Mouse (Mus musculus) liver, embryonic 13.5 days (tissue): ENCODE measurements at regions not wholly inside any gene's neighbourhood (a gene's known extent, or its start where the extent isn't known, plus 50 kb on each side); places are given as distances from the start of the nearest gene placed in this dataset.
A peak's percentile ranks its signal among the peaks of the same experiment; 100 is the strongest.

Experiments
- ATAC-seq: fragments of 200-750 bp; cut with Nextera tagmentation; 2 replicates; pipeline ENCODE4 v1.8.0; 2017; ENCODE audit warnings: low read depth, mild to moderate bottlenecking, moderate number of reproducible peaks, moderate library complexity
- DNase-seq: peaks from one replicate; pipeline ENCODE4 v3.0.0; 2022
- H3K27ac ChIP-seq: fragments of 300-500 bp; sonication (generic); 2 replicates; pipeline ENCODE4 v1.5.1; 2015; ENCODE audit warnings: moderate library complexity, mild to moderate bottlenecking, inconsistent platforms
- H3K27me3 ChIP-seq: fragments of 300-500 bp; sonication (generic); 2 replicates; pipeline ENCODE4 v1.6.1; 2015; ENCODE audit warnings: mild to moderate bottlenecking, inconsistent platforms
- H3K36me3 ChIP-seq: fragments of 300-500 bp; sonication (generic); 2 replicates; pipeline ENCODE4 v1.6.1; 2015; ENCODE audit warnings: mild to moderate bottlenecking, inconsistent platforms
- H3K4me1 ChIP-seq: fragments of 300-500 bp; sonication (generic); replicated peaks from 2 replicates; pipeline ENCODE4 v1.6.1; 2015; ENCODE audit warnings: inconsistent platforms
- H3K4me2 ChIP-seq: fragments of 300-500 bp; sonication (generic); 2 replicates; pipeline ENCODE4 v1.6.1; 2015; ENCODE audit warnings: inconsistent platforms, mild to moderate bottlenecking, moderate library complexity
- H3K4me3 ChIP-seq: fragments of 300-500 bp; sonication (generic); replicated peaks from 2 replicates; pipeline ENCODE4 v1.5.1; 2015; ENCODE audit warnings: mild to moderate bottlenecking, inconsistent platforms
- H3K9ac ChIP-seq: fragments of 300-500 bp; sonication (generic); 2 replicates; pipeline ENCODE4 v1.6.1; 2015; ENCODE audit warnings: mild to moderate bottlenecking, inconsistent platforms
- H3K9me3 ChIP-seq: fragments of 300-500 bp; sonication (generic); replicated peaks from 2 replicates; pipeline ENCODE4 v1.6.1; 2016; ENCODE audit warnings: inconsistent platforms
- WGBS: fragments of 180-500 bp; shearing (Covaris S2); methylation state at CpG from one replicate; pipeline ENCODE4 v1.1.7; 2015; ENCODE audit not compliant: insufficient replicate concordance; 5-methylcytosine and 5-hydroxymethylcytosine counted together

- no peak for ATAC-seq
Measured at GRCm38 (mm10) chr9:60998086-60998785, 203.9 kb downstream of the Uaca start.

GRCm38 (mm10) chr9:60999001-60999529 lies 204.7 kb downstream of the Uaca start:
- H3K4me3 ChIP-seq = no peak overlapping the region
- peaks cover 6% of the 10 kb centered on the region; the same call in 1 of the 2 replicates for H3K27me3 ChIP-seq
- no peak overlapping the region for H3K4me2 ChIP-seq
- no peaks in the 10 kb centered on the region for H3K9me3 ChIP-seq
- H3K36me3 ChIP-seq = no peaks in the 10 kb centered on the region
- no peak overlapping the region for H3K9ac ChIP-seq
- H3K4me1 ChIP-seq = no peaks in the 10 kb centered on the region
- WGBS = 7% methylated on average over 6 of the region's 6 CpGs
- ATAC-seq (peak; percentile 47), DNase-seq (peak; percentile 25)
- H3K27ac ChIP-seq = no peak overlapping the region

More at GRCm38 (mm10) chr9:60998086-60998785, 203.9 kb downstream of the Uaca start:
- 31% methylated on average over 3 of the region's 3 CpGs for WGBS
- no peak overlapping the region for H3K27ac ChIP-seq
- peaks cover 6% of the 10 kb centered on the region; the same call in 1 of the 2 replicates for H3K27me3 ChIP-seq
- H3K36me3 ChIP-seq = no peaks in the 10 kb centered on the region
- no peak for DNase-seq
- no peaks in the 10 kb centered on the region for H3K4me1 ChIP-seq
- H3K4me2 ChIP-seq = no peak overlapping the region
- no peak overlapping the region for H3K9ac ChIP-seq
- H3K9me3 ChIP-seq = no peaks in the 10 kb centered on the region
- H3K4me3 ChIP-seq = no peak overlapping the region

GRCm38 (mm10) chr9:61000232-61000631 lies 205.9 kb downstream of the Uaca start:
- DNase-seq (no peak), ATAC-seq (no peak)
- peaks cover 6% of the 10 kb centered on the region; the same call in 1 of the 2 replicates for H3K27me3 ChIP-seq
- H3K9ac ChIP-seq = no peak overlapping the region
- no peak overlapping the region for H3K27ac ChIP-seq
- no peaks in the 10 kb centered on the region for H3K36me3 ChIP-seq
- no peak overlapping the region for H3K4me3 ChIP-seq
- no peak overlapping the region for H3K4me2 ChIP-seq
- H3K9me3 ChIP-seq = no peaks in the 10 kb centered on the region
- H3K4me1 ChIP-seq = no peaks in the 10 kb centered on the region
- WGBS = 62% methylated on average over 11 of the region's 11 CpGs

GRCm38 (mm10) chr9:61002572-61002971 lies 208.2 kb downstream of the Uaca start:
- no peaks in the 10 kb centered on the region for H3K9me3 ChIP-seq
- ATAC-seq (no peak), DNase-seq (no peak)
- H3K27me3 ChIP-seq = peaks cover 6% of the 10 kb centered on the region; the same call in 1 of the 2 replicates
- H3K4me3 ChIP-seq = no peak overlapping the region
- no peak overlapping the region for H3K27ac ChIP-seq
- no peaks in the 10 kb centered on the region for H3K36me3 ChIP-seq
- H3K4me1 ChIP-seq = no peaks in the 10 kb centered on the region
- H3K4me2 ChIP-seq = no peak overlapping the region
- no peak overlapping the region for H3K9ac ChIP-seq
- 64% methylated on average over 5 of the region's 5 CpGs for WGBS

GRCm38 (mm10) chr9:61008446-61008845 lies 214.1 kb downstream of the Uaca start:
- WGBS = 14% methylated on average over 1 of the region's 1 CpGs

GRCm38 (mm10) chr9:61011066-61011465 lies 216.7 kb downstream of the Uaca start:
- no peak overlapping the region for H3K4me2 ChIP-seq
- 0 out of 2 replicates have a peak, but pooled peaks cover 2% of the 10 kb centered on the region for H3K27me3 ChIP-seq
- H3K36me3 ChIP-seq = no peaks in the 10 kb centered on the region
- no peak for DNase-seq
- no peaks in the 10 kb centered on the region for H3K9me3 ChIP-seq
- no peak overlapping the region for H3K27ac ChIP-seq
- no peak overlapping the region for H3K4me3 ChIP-seq
- H3K9ac ChIP-seq = no peak overlapping the region
- ATAC-seq = no peak
- no peaks in the 10 kb centered on the region for H3K4me1 ChIP-seq

More at GRCm38 (mm10) chr9:61008446-61008845, 214.1 kb downstream of the Uaca start:
- Histone ChIP-seq H3K9ac (no peak overlapping the region), H3K36me3 (no peaks in the 10 kb centered on the region), H3K4me1 (no peaks in the 10 kb centered on the region), H3K27me3 (no peaks in the 10 kb centered on the region), H3K27ac (no peak overlapping the region), H3K9me3 (no peaks in the 10 kb centered on the region), H3K4me3 (no peak overlapping the region), H3K4me2 (no peak overlapping the region)
- DNase-seq = no peak
- no peak for ATAC-seq

GRCm38 (mm10) chr9:61012771-61013540 lies 218.6 kb downstream of the Uaca start:
- Histone ChIP-seq H3K9ac (no peak overlapping the region), H3K4me1 (no peaks in the 10 kb centered on the region), H3K27me3 (0 out of 2 replicates have a peak, but pooled peaks cover 2% of the 10 kb centered on the region), H3K4me2 (no peak overlapping the region), H3K27ac (no peak overlapping the region), H3K9me3 (no peaks in the 10 kb centered on the region), H3K36me3 (no peaks in the 10 kb centered on the region), H3K4me3 (no peak overlapping the region)
- DNase-seq (no peak), ATAC-seq (0 out of 2 replicates have a peak, but pooled peaks have one; percentile 36)
- 19% methylated on average over 19 of the region's 19 CpGs for WGBS

- no peak overlapping the region for H3K4me3 ChIP-seq
- 55% methylated on average over 8 of the region's 8 CpGs for WGBS
Measured at GRCm38 (mm10) chr9:61014151-61014550, 219.8 kb downstream of the Uaca start.

GRCm38 (mm10) chr9:61015374-61015890 lies 221.1 kb downstream of the Uaca start:
- no peaks in the 10 kb centered on the region for H3K4me1 ChIP-seq
- 64% methylated on average over 15 of the region's 15 CpGs for WGBS
- H3K36me3 ChIP-seq = no peaks in the 10 kb centered on the region
- no peaks in the 10 kb centered on the region for H3K9me3 ChIP-seq
- no peak overlapping the region for H3K4me2 ChIP-seq
- H3K4me3 ChIP-seq = no peak overlapping the region
- DNase-seq = no peak
- H3K27me3 ChIP-seq = 0 out of 2 replicates have a peak, but pooled peaks cover 2% of the 10 kb centered on the region
- H3K27ac ChIP-seq = no peak overlapping the region
- H3K9ac ChIP-seq = no peak overlapping the region
- ATAC-seq = no peak

More at GRCm38 (mm10) chr9:61014151-61014550, 219.8 kb downstream of the Uaca start:
- Histone ChIP-seq H3K36me3 (no peaks in the 10 kb centered on the region), H3K9ac (no peak overlapping the region), H3K4me2 (no peak overlapping the region), H3K9me3 (no peaks in the 10 kb centered on the region), H3K27me3 (0 out of 2 replicates have a peak, but pooled peaks cover 2% of the 10 kb centered on the region), H3K4me1 (no peaks in the 10 kb centered on the region), H3K27ac (no peak overlapping the region)
- DNase-seq (no peak), ATAC-seq (no peak)

GRCm38 (mm10) chr9:61016673-61017072 lies 222.3 kb downstream of the Uaca start:
- H3K4me2 ChIP-seq = no peak overlapping the region
- H3K4me1 ChIP-seq = no peaks in the 10 kb centered on the region
- WGBS = 22% methylated on average over 10 of the region's 10 CpGs
- no peak overlapping the region for H3K27ac ChIP-seq
- ATAC-seq (no peak), DNase-seq (no peak)
- H3K36me3 ChIP-seq = no peaks in the 10 kb centered on the region
- H3K9me3 ChIP-seq = no peaks in the 10 kb centered on the region
- H3K4me3 ChIP-seq = no peak overlapping the region
- H3K27me3 ChIP-seq = 0 out of 2 replicates have a peak, but pooled peaks cover 2% of the 10 kb centered on the region
- no peak overlapping the region for H3K9ac ChIP-seq

- DNase-seq = no peak
- H3K27me3 ChIP-seq = 0 out of 2 replicates have a peak, but pooled peaks cover 2% of the 10 kb centered on the region
- H3K9ac ChIP-seq = no peak overlapping the region
- no peak overlapping the region for H3K4me2 ChIP-seq
- WGBS = 34% methylated on average over 4 of the region's 4 CpGs
- H3K27ac ChIP-seq = no peak overlapping the region
- H3K4me1 ChIP-seq = no peaks in the 10 kb centered on the region
- no peak for ATAC-seq
- H3K4me3 ChIP-seq = no peak overlapping the region
- H3K9me3 ChIP-seq = no peaks in the 10 kb centered on the region
- H3K36me3 ChIP-seq = no peaks in the 10 kb centered on the region
Measured at GRCm38 (mm10) chr9:61019938-61020337, 225.6 kb downstream of the Uaca start.
